Mouse (Mus musculus): ENCODE data around the gene Nr1d1. TPM values are rescaled to one million over a fixed set of nuclear protein-coding genes. Genes with fewer than 3 reads are reported as not detected.

Nr1d1 gene
- polyA plus RNA-seq, 1 experiment from 2014 or later: 2.7 TPM

- no peak for DNase-seq (ENCODE audit: low spot score)
- peaks cover 85% of the 10 kb centered on the region for H3K4me1 ChIP-seq (replicated peaks; ENCODE audit: control insufficient read depth, insufficient read depth, low read length)
- H3K36me3 ChIP-seq (ENCODE audit: control insufficient read depth, insufficient read depth, low read length): no peaks in the 10 kb centered on the region
- H3K9ac ChIP-seq (ENCODE audit: low read depth, low read length): peak overlapping the region; percentile 57
- WGBS: 59% methylated on average over 12 of the region's 12 CpGs
- H3K4me3 ChIP-seq (ENCODE audit: low read depth, low read length): no peak overlapping the region
- no peaks in the 10 kb centered on the region for H3K27me3 ChIP-seq (replicated peaks; ENCODE audit: control insufficient read depth, insufficient read depth, low read length)
- no peak for ATAC-seq (replicated peaks; ENCODE audit: low FRiP score)
- no peaks in the 10 kb centered on the region for H3K9me3 ChIP-seq (ENCODE audit: control insufficient read depth, low read length)
- H3K27ac ChIP-seq (ENCODE audit: low read depth, low read length): peak overlapping the region; percentile 83
- H3K4me2 ChIP-seq: peak overlapping the region; percentile 70
Observed at GRCm38 (mm10) chr11:98745932-98746853, 28.9 kb downstream of the Nr1d1 start.

- H3K27ac ChIP-seq (ENCODE audit: low read depth, low read length): peak overlapping the region; percentile 80
- peak overlapping the region; percentile 23; the same call in 1 of the 2 replicates for H3K9ac ChIP-seq (ENCODE audit: low read depth, low read length)
- no peaks in the 10 kb centered on the region for H3K27me3 ChIP-seq (replicated peaks; ENCODE audit: control insufficient read depth, insufficient read depth, low read length)
- H3K4me1 ChIP-seq (replicated peaks; ENCODE audit: control insufficient read depth, insufficient read depth, low read length): peaks cover 82% of the 10 kb centered on the region
- H3K36me3 ChIP-seq (ENCODE audit: control insufficient read depth, insufficient read depth, low read length): no peaks in the 10 kb centered on the region
- DNase-seq (ENCODE audit: low spot score): no peak
- peak overlapping the region; percentile 98 for H3K4me2 ChIP-seq
- 50% methylated on average over 7 of the region's 7 CpGs for WGBS
- H3K9me3 ChIP-seq (ENCODE audit: control insufficient read depth, low read length): no peaks in the 10 kb centered on the region
- ATAC-seq (replicated peaks; ENCODE audit: low FRiP score): no peak
- H3K4me3 ChIP-seq (ENCODE audit: low read depth, low read length): peak overlapping the region; percentile 94
Observed at GRCm38 (mm10) chr11:98744456-98745019, 30.6 kb downstream of the Nr1d1 start.

GRCm38 (mm10) chr11:98743655-98744345 is 31.3 kb downstream of the Nr1d1 start:
- no peaks in the 10 kb centered on the region for H3K27me3 ChIP-seq (replicated peaks; ENCODE audit: control insufficient read depth, insufficient read depth, low read length)
- no peak overlapping the region; the same call in none of the 2 replicates for H3K9ac ChIP-seq (ENCODE audit: low read depth, low read length)
- H3K36me3 ChIP-seq (ENCODE audit: control insufficient read depth, insufficient read depth, low read length): no peaks in the 10 kb centered on the region
- 12% methylated on average over 9 of the region's 9 CpGs for WGBS
- peak overlapping the region; percentile 80 for H3K27ac ChIP-seq (ENCODE audit: low read depth, low read length)
- DNase-seq (ENCODE audit: low spot score) (no peak), ATAC-seq (replicated peaks; ENCODE audit: low FRiP score) (no peak)
- H3K4me3 ChIP-seq (ENCODE audit: low read depth, low read length): peak overlapping the region; percentile 94
- no peaks in the 10 kb centered on the region for H3K9me3 ChIP-seq (ENCODE audit: control insufficient read depth, low read length)
- H3K4me1 ChIP-seq (replicated peaks; ENCODE audit: control insufficient read depth, insufficient read depth, low read length): peaks cover 81% of the 10 kb centered on the region
- peak overlapping the region; percentile 98 for H3K4me2 ChIP-seq

GRCm38 (mm10) chr11:98742397-98743291 is 32.5 kb downstream of the Nr1d1 start:
- H3K9ac ChIP-seq (ENCODE audit: low read depth, low read length): peak overlapping the region; percentile 96

GRCm38 (mm10) chr11:98741622-98742396 is 33.3 kb downstream of the Nr1d1 start:
- peak; percentile 74 for ATAC-seq (replicated peaks; ENCODE audit: low FRiP score)

More at GRCm38 (mm10) chr11:98742397-98743291, 32.5 kb downstream of the Nr1d1 start:
- Histone ChIP-seq H3K27ac (ENCODE audit: low read depth, low read length) (peak overlapping the region; percentile 80), H3K27me3 (replicated peaks; ENCODE audit: control insufficient read depth, insufficient read depth, low read length) (no peaks in the 10 kb centered on the region), H3K4me1 (replicated peaks; ENCODE audit: control insufficient read depth, insufficient read depth, low read length) (peaks cover 77% of the 10 kb centered on the region), H3K9me3 (ENCODE audit: control insufficient read depth, low read length) (no peaks in the 10 kb centered on the region), H3K4me2 (peak overlapping the region; percentile 98), H3K4me3 (ENCODE audit: low read depth, low read length) (peak overlapping the region; percentile 94), H3K36me3 (ENCODE audit: control insufficient read depth, insufficient read depth, low read length) (no peaks in the 10 kb centered on the region)
- ATAC-seq (replicated peaks; ENCODE audit: low FRiP score) (no peak), DNase-seq (ENCODE audit: low spot score) (no peak)
- 5% methylated on average over 21 of the region's 21 CpGs for WGBS

GRCm38 (mm10) chr11:98741051-98741620 is 34.0 kb downstream of the Nr1d1 start:
- H3K9me3 ChIP-seq (ENCODE audit: control insufficient read depth, low read length): no peaks in the 10 kb centered on the region
- H3K4me3 ChIP-seq (ENCODE audit: low read depth, low read length): peak overlapping the region; percentile 94
- no peaks in the 10 kb centered on the region for H3K27me3 ChIP-seq (replicated peaks; ENCODE audit: control insufficient read depth, insufficient read depth, low read length)
- no peaks in the 10 kb centered on the region for H3K36me3 ChIP-seq (ENCODE audit: control insufficient read depth, insufficient read depth, low read length)
- no peak for ATAC-seq (replicated peaks; ENCODE audit: low FRiP score)
- H3K27ac ChIP-seq (ENCODE audit: low read depth, low read length): peak overlapping the region; percentile 80
- no peak for DNase-seq (ENCODE audit: low spot score)
- H3K9ac ChIP-seq (ENCODE audit: low read depth, low read length): peak overlapping the region; percentile 96
- H3K4me2 ChIP-seq: peak overlapping the region; percentile 98
- peaks cover 64% of the 10 kb centered on the region for H3K4me1 ChIP-seq (replicated peaks; ENCODE audit: control insufficient read depth, insufficient read depth, low read length)
- WGBS: 0% methylated on average over 17 of the region's 17 CpGs

More at GRCm38 (mm10) chr11:98741622-98742396, 33.3 kb downstream of the Nr1d1 start:
- peak overlapping the region; percentile 94 for H3K4me3 ChIP-seq (ENCODE audit: low read depth, low read length)
- H3K36me3 ChIP-seq (ENCODE audit: control insufficient read depth, insufficient read depth, low read length): no peaks in the 10 kb centered on the region
- peak overlapping the region; percentile 96 for H3K9ac ChIP-seq (ENCODE audit: low read depth, low read length)
- H3K27me3 ChIP-seq (replicated peaks; ENCODE audit: control insufficient read depth, insufficient read depth, low read length): no peaks in the 10 kb centered on the region
- peaks cover 71% of the 10 kb centered on the region for H3K4me1 ChIP-seq (replicated peaks; ENCODE audit: control insufficient read depth, insufficient read depth, low read length)
- H3K4me2 ChIP-seq: peak overlapping the region; percentile 98
- H3K9me3 ChIP-seq (ENCODE audit: control insufficient read depth, low read length): no peaks in the 10 kb centered on the region
- under 1% methylated on average over 76 of the region's 86 CpGs for whole genome bisulfite sequencing
- peak; percentile 87 for DNase-seq (ENCODE audit: low spot score)
- H3K27ac ChIP-seq (ENCODE audit: low read depth, low read length): peak overlapping the region; percentile 80

- H3K4me3 ChIP-seq (ENCODE audit: low read depth, low read length): peak within 1 kb of the TSS; percentile 94
- no peaks in the 10 kb centered on the region for H3K36me3 ChIP-seq (ENCODE audit: control insufficient read depth, insufficient read depth, low read length)
- no peaks in the 10 kb centered on the region for H3K9me3 ChIP-seq (ENCODE audit: control insufficient read depth, low read length)
- DNase-seq (ENCODE audit: low spot score) (peak; percentile 86), ATAC-seq (replicated peaks; ENCODE audit: low FRiP score) (peak; percentile 83)
- H3K4me1 ChIP-seq (replicated peaks; ENCODE audit: control insufficient read depth, insufficient read depth, low read length): peaks cover 58% of the 10 kb centered on the region
- H3K9ac ChIP-seq (ENCODE audit: low read depth, low read length): peak within 1 kb of the TSS; percentile 96
- H3K27ac ChIP-seq (ENCODE audit: low read depth, low read length): peak within 1 kb of the TSS; percentile 80
- H3K4me2 ChIP-seq: peak within 1 kb of the TSS; percentile 98
- no peaks in the 10 kb centered on the region for H3K27me3 ChIP-seq (replicated peaks; ENCODE audit: control insufficient read depth, insufficient read depth, low read length)
- WGBS: 2% methylated on average over 22 of the region's 22 CpGs
Observed at GRCm38 (mm10) chr11:98740393-98741050, 34.6 kb downstream of the Nr1d1 start, which contains the start of gene Thra. Gene Thra (plus strand): TSS chr11:98740638.

Measured in liver, embryonic 11.5 days (tissue).